Mouse (Mus musculus): ENCODE measurements around the gene 1700001C02Rik. TPM values are rescaled to one million over a fixed set of nuclear protein-coding genes. Genes with fewer than 3 reads are reported as not detected.

The 1700001C02Rik gene
- polyA plus RNA-seq, 1 experiment: not detected

DNA sequence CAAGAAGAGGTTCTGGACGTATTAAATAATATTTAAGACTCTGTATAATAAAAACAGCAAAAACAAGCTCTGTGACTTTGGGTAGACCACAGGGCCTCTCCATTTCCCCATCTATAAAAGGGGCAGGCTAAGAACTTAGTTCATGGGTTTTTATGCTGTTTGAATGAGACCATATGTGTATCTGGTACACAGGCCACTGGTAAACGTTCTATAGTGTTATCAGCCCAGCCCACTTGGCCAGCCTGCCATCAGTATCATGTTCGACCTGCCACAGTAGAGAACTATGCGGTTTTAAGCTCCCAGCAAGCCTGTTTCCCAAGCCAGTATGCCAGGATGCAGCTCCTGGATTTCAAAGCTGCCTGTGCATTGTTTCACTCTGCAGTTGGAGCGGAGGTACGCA lies 52.7 kb downstream of the 1700001C02Rik start:
- H3ac ChIP-seq (ENCODE audit: control insufficient read depth, insufficient read length): no peak overlapping the region
- H3K4me2 ChIP-seq (ENCODE audit: low read depth): no peak overlapping the region
- TF ChIP-seq REST (IDR thresholded peaks at IDR 0.05; ENCODE audit: insufficient read depth, insufficient read length): no peak
- no peak for TF ChIP-seq POLR2A (IDR thresholded peaks at IDR 0.05; ENCODE audit: insufficient read length, low read depth)
- no peak for TF ChIP-seq USF1 (IDR thresholded peaks at IDR 0.05; ENCODE audit: low read depth)
- no peak for TF ChIP-seq CEBPB (IDR thresholded peaks at IDR 0.05; ENCODE audit: insufficient read depth, poor library complexity, severe bottlenecking)
- H3K79me2 ChIP-seq (ENCODE audit: control insufficient read depth, insufficient read depth): no peaks in the 10 kb centered on the region
- H3K27me3 ChIP-seq (ENCODE audit: control insufficient read depth, insufficient read depth, insufficient read length): peaks cover 49% of the 10 kb centered on the region
- no peak overlapping the region for H3K4me3 ChIP-seq
- no peaks in the 10 kb centered on the region for H3K36me3 ChIP-seq (ENCODE audit: control insufficient read depth, insufficient read depth)

DNA sequence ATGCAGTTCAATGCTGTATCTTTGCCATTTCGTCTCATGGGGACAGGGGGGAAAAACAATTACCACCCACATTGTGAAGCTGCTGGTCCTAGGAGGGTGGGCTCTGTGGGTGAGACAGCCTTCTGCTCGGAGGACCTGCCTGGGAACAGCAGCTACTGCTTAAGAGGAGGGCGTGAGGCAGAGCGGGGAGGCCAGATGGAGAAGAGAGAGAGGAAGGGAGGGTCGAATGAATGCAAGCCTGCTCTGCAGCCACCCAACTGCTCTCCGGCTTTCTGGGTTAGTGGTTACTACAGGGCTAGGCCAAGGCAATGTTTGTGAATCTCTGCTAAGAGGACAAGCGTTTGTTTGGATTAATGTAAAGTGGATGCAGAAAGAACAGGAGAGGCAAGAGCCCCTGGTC lies 53.6 kb downstream of the 1700001C02Rik start:
- TF ChIP-seq TCF12 (IDR thresholded peaks at IDR 0.05; ENCODE audit: insufficient read depth, poor library complexity, severe bottlenecking) (no peak), REST (IDR thresholded peaks at IDR 0.05; ENCODE audit: insufficient read depth, insufficient read length) (no peak), MAX (IDR thresholded peaks at IDR 0.05; ENCODE audit: low read depth) (no peak), MYOG (IDR thresholded peaks at IDR 0.05; ENCODE audit: control insufficient read depth in 1 of 3, insufficient read depth in 1 of 3, insufficient read length in 2 of 3, low read depth in 2 of 3) (no peak), E2F4 (IDR thresholded peaks at IDR 0.05; ENCODE audit: insufficient read depth) (no peak), USF1 (IDR thresholded peaks at IDR 0.05; ENCODE audit: low read depth) (no peak), POLR2AphosphoS2 (IDR thresholded peaks at IDR 0.05; ENCODE audit: insufficient read length, low read depth) (no peak), TCF3 (IDR thresholded peaks at IDR 0.05; ENCODE audit: insufficient read length, low read depth) (no peak), POLR2A (IDR thresholded peaks at IDR 0.05; ENCODE audit: insufficient read length, low read depth) (no peak), MYOD1 (IDR thresholded peaks at IDR 0.05; ENCODE audit: control insufficient read depth in 1 of 3, insufficient read length in 2 of 3, low read depth in 2 of 3) (no peak), SRF (IDR thresholded peaks at IDR 0.05; ENCODE audit: control insufficient read depth, insufficient read length, low read depth) (no peak), CEBPB (IDR thresholded peaks at IDR 0.05; ENCODE audit: insufficient read depth, poor library complexity, severe bottlenecking) (no peak)
- Histone ChIP-seq H3ac (ENCODE audit: control insufficient read depth, insufficient read length) (no peak overlapping the region), H3K36me3 (ENCODE audit: control insufficient read depth, insufficient read depth) (no peaks in the 10 kb centered on the region), H3K4me2 (ENCODE audit: low read depth) (no peak overlapping the region), H3K27me3 (ENCODE audit: control insufficient read depth, insufficient read depth, insufficient read length) (peaks cover 50% of the 10 kb centered on the region), H3K79me2 (ENCODE audit: control insufficient read depth, insufficient read depth) (no peaks in the 10 kb centered on the region), H3K4me3 (no peak overlapping the region)

DNA sequence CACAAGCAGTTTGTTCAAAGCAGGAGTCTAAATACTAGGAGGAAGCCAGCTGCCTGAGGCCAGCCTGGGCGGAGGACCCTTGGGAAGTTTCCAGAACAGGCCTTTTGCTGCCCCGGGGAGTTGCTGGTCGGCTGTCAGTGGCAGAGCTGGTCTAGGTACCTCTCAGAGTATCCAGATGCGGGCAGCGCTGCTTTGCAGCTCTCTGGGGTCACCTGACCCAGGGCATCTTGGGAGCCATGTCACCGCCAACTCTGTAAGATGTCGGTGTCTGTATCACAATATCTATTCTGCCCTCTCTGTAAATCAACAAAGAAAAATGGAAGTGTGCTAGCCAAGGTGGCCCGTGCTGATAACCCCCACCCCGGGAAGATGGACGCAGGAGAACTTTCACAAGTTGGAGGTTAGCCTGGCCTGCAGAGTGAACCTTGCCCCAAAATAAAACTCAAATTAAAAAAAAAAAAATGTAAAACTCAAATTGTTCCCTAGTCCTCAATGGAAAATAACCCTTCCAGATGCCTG lies 54.4 kb downstream of the 1700001C02Rik start:
- no peak for TF ChIP-seq E2F4 (IDR thresholded peaks at IDR 0.05; ENCODE audit: insufficient read depth)
- TF ChIP-seq POLR2A (IDR thresholded peaks at IDR 0.05; ENCODE audit: insufficient read length, low read depth): no peak
- no peak for TF ChIP-seq TCF12 (IDR thresholded peaks at IDR 0.05; ENCODE audit: insufficient read depth, poor library complexity, severe bottlenecking)
- TF ChIP-seq POLR2AphosphoS2 (IDR thresholded peaks at IDR 0.05; ENCODE audit: insufficient read length, low read depth): no peak
- no peak for TF ChIP-seq MYOD1 (IDR thresholded peaks at IDR 0.05; ENCODE audit: control insufficient read depth in 1 of 3, insufficient read length in 2 of 3, low read depth in 2 of 3)
- no peak for TF ChIP-seq MAX (IDR thresholded peaks at IDR 0.05; ENCODE audit: low read depth)
- TF ChIP-seq SRF (IDR thresholded peaks at IDR 0.05; ENCODE audit: control insufficient read depth, insufficient read length, low read depth): no peak
- no peak for TF ChIP-seq CEBPB (IDR thresholded peaks at IDR 0.05; ENCODE audit: insufficient read depth, poor library complexity, severe bottlenecking)
- TF ChIP-seq TCF3 (IDR thresholded peaks at IDR 0.05; ENCODE audit: insufficient read length, low read depth): no peak
- TF ChIP-seq MYOG (IDR thresholded peaks at IDR 0.05; ENCODE audit: control insufficient read depth in 1 of 3, insufficient read depth in 1 of 3, insufficient read length in 2 of 3, low read depth in 2 of 3): no peak
- TF ChIP-seq REST (IDR thresholded peaks at IDR 0.05; ENCODE audit: insufficient read depth, insufficient read length): no peak
- TF ChIP-seq USF1 (IDR thresholded peaks at IDR 0.05; ENCODE audit: low read depth): no peak
- Histone ChIP-seq H3K4me3 (no peak overlapping the region), H3K36me3 (ENCODE audit: control insufficient read depth, insufficient read depth) (no peaks in the 10 kb centered on the region), H3K4me2 (ENCODE audit: low read depth) (no peak overlapping the region), H3ac (ENCODE audit: control insufficient read depth, insufficient read length) (no peak overlapping the region), H3K27me3 (ENCODE audit: control insufficient read depth, insufficient read depth, insufficient read length) (peaks cover 50% of the 10 kb centered on the region), H3K79me2 (ENCODE audit: control insufficient read depth, insufficient read depth) (no peaks in the 10 kb centered on the region)

DNA sequence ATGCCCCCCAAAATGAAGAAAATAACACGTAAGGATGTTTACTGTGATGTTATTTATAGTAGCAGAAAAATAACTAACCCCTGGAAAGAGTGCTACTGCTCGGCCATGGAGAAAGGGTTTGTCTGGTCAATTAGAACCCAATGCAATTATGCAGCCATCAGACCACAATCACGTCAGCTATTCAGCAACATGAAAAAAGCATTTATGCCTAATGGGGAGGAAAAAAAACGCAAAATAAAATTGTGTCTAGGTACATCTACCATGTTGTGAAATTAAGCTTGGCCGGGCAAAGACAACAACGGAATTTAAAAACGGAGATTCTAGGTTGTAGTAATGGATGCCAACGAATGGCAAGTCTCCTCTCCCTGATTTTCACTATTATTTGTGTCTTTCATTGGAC lies 56.6 kb downstream of the 1700001C02Rik start:
- H3K4me3 ChIP-seq: no peak overlapping the region
- H3K27me3 ChIP-seq (ENCODE audit: control insufficient read depth, insufficient read depth, insufficient read length): peaks cover 57% of the 10 kb centered on the region
- H3K79me2 ChIP-seq (ENCODE audit: control insufficient read depth, insufficient read depth): no peaks in the 10 kb centered on the region
- no peak overlapping the region for H3K4me2 ChIP-seq (ENCODE audit: low read depth)
- no peaks in the 10 kb centered on the region for H3K36me3 ChIP-seq (ENCODE audit: control insufficient read depth, insufficient read depth)
- TF ChIP-seq TCF3 (IDR thresholded peaks at IDR 0.05; ENCODE audit: insufficient read length, low read depth) (no peak), MYOG (IDR thresholded peaks at IDR 0.05; ENCODE audit: control insufficient read depth in 1 of 3, insufficient read depth in 1 of 3, insufficient read length in 2 of 3, low read depth in 2 of 3) (no peak), E2F4 (IDR thresholded peaks at IDR 0.05; ENCODE audit: insufficient read depth) (no peak), CEBPB (IDR thresholded peaks at IDR 0.05; ENCODE audit: insufficient read depth, poor library complexity, severe bottlenecking) (no peak), POLR2AphosphoS2 (IDR thresholded peaks at IDR 0.05; ENCODE audit: insufficient read length, low read depth) (no peak), POLR2A (IDR thresholded peaks at IDR 0.05; ENCODE audit: insufficient read length, low read depth) (no peak)
- no peak overlapping the region for H3ac ChIP-seq (ENCODE audit: control insufficient read depth, insufficient read length)

DNA sequence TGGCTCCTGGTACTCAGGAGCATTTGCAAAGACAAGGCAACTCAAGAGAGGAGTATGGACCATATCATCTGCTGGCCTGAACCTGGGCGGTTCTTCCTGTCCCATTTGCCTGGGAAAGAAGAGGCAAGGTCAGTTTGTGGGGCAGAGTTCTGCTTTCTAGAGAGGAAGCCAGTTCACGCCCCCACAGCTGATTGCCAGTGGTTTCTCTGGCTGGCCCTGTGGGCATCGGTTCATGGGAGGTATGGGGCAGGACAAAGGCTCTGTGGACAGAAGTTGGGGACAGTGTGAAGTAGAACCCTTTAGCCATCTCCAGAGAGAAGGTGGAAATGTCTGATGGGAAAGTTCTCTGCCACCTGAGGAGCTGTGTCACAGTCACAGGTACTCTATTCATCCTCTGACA lies 57.3 kb downstream of the 1700001C02Rik start:
- H3K4me2 ChIP-seq (ENCODE audit: low read depth): no peak overlapping the region
- H3K79me2 ChIP-seq (ENCODE audit: control insufficient read depth, insufficient read depth): no peaks in the 10 kb centered on the region
- peaks cover 59% of the 10 kb centered on the region for H3K27me3 ChIP-seq (ENCODE audit: control insufficient read depth, insufficient read depth, insufficient read length)
- H3K4me3 ChIP-seq: no peak overlapping the region
- H3ac ChIP-seq (ENCODE audit: control insufficient read depth, insufficient read length): no peak overlapping the region
- H3K36me3 ChIP-seq (ENCODE audit: control insufficient read depth, insufficient read depth): no peaks in the 10 kb centered on the region
- TF ChIP-seq TCF12 (IDR thresholded peaks at IDR 0.05; ENCODE audit: insufficient read depth, poor library complexity, severe bottlenecking): no peak
- no peak for TF ChIP-seq MAX (IDR thresholded peaks at IDR 0.05; ENCODE audit: low read depth)
